Mouse (Mus musculus): ENCODE data around the gene Prss23.

DNA sequence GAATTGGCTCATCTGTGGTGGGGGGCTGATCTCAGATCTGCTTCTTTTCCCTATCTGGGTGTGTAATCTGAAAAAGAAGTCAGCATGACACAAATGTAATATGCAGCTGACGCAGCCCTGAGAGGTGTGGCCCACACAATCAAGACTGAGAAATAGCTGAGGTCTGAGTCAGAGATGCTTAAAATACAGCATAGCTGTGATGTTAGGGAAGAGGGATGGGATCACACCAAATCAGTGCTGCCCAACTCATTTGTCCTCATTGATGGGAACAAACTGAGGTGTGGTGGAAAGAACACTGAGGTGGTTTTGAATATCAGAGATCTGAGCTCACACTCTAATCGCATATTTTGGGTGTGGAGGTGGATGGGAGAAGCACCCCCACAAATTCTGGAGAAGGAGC, 14.0 kb upstream of the Prss23 start:
- TF ChIP-seq CTCF (IDR thresholded peaks at IDR 0.05; ENCODE audit: low read depth) (no peak), EP300 (optimal IDR thresholded peaks at IDR 0.05) (no peak)

Measured in stomach, postnatal 0 days (tissue).